Mouse (Mus musculus) B cell, adult 2 months (primary cell): ENCODE data around the gene Aplnr.

Experiments
- DNase-seq, 2 experiments: peaks; one replicate each; pipeline ENCODE4 v3.0.0; 2022

The Aplnr gene

DNA sequence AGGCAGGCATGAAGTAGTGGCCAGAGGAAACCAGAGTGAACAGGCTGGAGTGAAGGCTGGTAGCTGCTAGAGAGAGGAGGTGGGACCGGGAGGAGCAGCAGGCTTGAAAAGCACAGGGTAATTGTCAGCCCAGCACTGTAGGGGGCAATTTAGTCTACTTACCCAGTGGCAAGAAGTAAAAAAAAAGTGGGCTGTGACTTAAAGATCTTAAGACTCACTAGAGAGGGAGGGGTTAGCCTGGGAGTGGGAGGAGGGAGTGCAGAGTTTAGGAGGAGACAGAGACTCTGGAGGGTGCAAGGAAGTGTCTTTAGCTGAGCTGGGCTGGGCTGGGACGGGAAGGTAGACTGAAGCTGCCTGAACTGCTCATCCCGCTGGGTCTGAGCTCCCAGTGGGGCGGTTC lies at the start of gene Aplnr:
Gene Aplnr (plus strand): TSS at position 137 of the 400 bp plus-strand sequence.
- DNase-seq, result no peak

DNA sequence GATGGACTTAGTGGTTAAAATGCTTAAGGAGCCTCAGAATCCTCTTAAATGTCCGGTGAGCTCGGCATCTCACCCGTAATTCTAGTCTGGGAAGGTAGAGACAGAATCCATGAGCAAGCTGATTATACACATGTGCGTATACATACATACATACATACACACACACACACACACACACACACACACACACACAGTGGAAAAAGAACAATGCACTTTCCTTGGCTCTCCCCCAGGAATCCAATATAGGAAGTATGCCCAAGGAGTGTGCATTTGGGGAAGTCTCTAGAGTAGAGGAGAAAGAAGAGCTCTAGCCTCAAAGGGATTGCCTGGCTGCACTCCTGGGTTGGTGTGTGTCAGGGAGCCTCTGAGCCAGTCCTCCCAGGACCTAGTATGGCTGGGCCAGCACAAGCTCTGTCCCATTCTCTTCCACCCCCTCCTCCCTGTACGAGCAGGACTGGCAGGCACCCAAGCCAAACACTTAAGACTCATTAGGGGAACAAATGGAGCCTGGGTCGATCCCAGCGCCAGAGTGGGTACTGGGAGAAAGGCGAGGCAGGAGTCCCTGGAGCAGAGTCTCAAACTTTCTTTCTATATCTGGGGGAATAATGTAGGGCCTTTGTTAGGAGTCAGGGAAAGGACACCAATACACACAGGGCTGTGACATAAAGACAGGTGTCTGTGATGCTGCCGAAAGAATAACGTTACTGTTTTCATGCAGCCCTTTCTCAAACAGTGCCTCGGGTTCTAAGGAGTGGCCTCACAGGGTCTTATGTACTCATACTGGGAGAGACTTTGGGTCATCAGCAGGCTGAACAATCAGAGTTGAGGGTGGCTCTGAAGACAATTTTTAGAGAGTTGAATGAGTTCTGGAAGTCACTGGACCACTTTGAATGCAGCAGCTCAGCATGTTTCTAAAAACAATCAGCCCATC lies 47.0 kb upstream of the Aplnr start:
- DNase-seq, result no peak

DNA sequence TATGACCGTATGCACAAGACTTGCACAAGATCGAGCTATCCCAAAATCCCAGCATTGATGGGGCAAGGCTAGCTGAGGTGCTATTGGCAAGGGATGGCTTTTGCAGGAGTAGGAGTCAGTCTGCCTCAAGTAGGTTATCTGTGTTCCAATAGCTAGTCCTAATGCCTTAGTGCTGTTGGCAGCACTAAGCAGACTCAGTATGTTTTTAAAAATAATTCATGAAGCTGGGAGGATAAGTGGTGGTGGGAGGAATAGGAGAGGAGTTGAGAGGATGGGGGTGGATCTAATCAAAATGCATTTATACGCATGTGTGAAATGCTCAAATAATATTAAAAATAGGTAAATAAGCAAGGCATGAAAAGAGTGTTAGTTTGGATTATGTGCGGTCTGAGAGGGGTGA lies 44.7 kb upstream of the Aplnr start:
- no peak for DNase-seq

DNA sequence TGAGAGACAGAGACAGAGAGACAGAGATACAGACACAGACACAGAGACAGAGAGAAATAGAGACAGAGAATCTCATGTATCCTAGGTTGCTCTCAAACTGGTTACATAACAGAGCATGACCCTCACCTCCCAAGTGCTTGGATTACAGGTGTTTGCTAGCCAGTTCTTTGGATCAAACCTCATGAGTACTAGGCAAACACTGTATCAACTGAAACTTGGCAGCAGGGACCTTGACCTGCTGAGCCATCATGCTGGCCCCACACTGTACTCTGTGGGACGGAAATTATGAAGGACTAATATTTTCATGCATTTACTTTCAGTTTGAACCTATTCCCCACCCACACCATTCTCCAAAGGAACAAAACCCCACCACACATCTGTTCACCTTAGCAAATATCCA lies 42.6 kb upstream of the Aplnr start:
- no peak for DNase-seq

DNA sequence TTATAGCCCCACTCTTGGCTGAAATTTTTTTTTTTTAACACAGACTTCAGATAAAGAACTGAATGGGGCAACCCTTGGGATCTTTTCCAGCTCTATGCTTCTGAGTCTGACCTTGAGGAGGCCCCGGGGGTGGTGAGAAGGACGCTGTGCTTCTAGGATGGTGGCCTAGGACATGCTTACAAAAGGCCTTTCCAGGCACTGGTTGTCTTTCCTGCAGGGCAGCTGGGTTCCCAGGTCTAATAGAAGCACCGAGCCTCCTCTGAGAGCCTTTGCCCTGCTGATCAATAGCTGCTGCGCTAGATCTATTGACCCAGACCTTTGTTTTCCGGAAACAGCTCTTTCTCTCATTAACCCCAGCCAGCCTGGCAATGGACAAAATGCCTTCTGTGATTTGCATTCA lies 40.1 kb upstream of the Aplnr start:
- DNase-seq, result no peak

DNA sequence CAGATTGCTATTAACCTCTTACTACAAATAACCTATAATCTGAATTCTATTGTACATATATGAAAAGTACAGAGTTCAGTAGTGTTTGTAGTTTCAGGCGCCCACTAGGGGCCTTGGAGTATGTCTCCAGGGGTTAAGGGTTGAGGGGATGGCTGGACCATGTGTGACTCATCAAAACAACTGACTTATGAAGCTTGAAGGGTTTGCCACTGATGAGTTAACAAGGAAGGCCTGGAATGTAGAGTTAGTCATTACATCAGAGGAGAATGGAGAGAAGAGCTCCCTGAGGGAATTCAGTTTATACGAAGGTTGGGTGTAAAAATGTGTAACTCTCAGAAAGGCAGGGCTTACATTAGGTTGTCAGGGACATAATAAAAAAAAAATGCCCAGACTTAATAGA lies 38.0 kb upstream of the Aplnr start:
- no peak for DNase-seq

DNA sequence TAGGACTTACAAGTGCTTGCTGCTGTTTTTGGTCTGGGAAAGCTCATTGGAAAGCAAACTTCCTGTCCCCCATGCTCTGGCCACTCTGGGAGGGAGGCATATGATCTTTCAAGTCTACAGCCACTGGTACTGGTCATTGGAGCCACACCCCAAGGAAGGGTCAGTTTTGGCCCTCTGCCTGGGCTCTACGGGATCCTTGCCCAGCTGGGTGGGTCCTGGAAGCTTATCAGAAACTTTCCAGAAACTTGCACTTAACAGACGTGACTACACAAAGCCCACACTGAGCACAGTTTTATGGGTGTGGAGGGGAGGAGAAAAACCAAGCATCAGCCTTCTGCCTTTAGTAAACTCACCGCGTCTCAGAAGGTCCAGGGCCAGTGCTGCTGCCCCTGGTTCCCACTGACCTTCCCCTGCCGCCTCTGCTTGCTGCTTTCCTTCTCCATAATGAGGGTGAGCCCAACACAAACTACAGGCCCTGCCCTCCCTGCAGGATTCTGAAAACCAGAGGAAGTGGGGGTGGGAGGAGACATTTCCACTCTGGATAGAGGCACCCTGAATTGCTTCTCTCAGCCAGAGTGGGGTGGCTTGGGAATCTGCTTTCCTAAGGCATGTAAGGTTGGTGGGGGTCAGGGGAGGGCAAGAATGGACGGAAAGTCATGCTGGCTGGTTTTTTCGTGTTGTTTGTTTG lies 37.1 kb upstream of the Aplnr start:
- DNase-seq, result no peak

DNA sequence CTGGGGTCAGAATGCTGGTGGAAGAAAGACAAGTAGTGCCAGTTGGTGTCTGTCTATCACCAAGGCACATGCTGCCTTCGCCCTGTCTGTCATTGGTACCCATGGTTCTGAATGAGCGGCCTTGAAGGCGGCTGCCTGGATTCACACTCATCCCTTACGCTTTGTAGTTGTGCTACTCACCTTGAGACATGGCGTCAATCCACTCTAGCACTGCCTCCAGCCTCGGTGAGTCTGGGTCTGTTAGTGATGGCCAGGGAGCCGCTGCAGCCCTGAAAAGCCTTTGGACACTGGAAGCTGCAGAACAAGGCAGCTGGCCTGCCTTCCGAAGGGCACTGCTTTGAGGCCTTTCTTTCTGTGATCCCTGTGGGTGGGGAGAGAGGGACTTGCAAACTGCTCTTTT lies 32.8 kb upstream of the Aplnr start:
- no peak for DNase-seq

DNA sequence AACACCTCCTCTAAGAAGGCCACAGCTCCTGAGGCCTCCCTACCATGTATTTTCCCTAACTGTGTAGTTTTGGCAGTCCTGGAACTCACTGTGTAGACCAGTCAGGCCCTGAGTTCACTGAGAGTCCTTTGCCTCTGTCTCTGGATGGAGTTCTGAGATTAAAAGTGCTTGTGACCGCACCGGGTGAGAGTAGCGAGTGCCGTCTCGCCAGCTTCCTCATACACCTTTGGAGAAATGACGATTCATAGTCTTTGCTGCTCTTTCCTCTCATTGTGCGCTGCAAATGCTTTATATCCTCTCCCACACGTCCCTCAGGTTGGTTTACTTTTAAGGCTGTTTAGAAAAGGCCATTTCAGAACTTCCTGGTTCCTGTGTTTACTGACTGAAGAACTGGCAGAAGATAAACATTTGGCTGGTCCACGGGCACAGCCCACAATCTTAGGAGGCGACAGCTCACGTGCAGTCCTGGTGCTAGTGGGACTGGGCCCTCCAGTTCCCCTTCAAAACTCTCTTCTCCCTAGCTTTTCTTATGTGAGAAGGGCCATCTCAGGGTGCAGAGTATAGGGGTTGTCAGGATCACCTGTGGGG lies 30.5 kb upstream of the Aplnr start:
- DNase-seq, result no peak

DNA sequence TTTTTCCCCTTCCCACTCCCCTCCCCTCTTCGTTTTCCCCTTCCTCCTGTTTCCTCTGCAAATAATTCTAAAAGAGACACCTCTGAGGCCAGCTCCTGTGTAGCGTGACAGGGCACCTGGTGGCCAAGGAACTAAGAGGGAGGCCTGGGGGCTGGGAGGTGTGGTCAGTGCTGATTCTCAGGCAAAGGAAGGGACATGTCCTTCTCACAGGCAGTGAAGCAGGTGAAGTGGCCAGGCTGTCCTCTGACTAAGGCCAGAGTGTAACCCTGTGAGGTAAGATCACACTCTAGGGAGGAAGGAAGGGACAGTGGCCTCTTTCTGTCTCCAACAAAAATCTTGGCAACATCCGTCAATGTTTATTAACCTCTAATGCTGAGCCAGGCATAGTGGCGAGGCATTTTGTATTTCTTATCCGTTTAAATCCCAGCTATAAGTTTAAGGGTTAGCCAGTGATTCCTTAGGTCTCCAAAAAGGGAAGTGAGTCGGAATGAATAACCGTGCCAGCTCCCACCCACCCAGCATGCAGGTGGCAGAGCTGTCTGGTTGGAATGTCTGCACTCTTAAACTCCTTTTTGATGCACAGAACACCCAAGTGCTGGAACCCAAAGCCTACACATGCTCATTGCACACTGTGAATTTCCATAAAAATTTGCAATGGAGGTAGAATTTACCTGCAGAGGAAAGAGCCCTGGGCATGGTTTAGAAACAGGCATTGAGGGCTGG lies 29.8 kb upstream of the Aplnr start:
- DNase-seq, result no peak

DNA sequence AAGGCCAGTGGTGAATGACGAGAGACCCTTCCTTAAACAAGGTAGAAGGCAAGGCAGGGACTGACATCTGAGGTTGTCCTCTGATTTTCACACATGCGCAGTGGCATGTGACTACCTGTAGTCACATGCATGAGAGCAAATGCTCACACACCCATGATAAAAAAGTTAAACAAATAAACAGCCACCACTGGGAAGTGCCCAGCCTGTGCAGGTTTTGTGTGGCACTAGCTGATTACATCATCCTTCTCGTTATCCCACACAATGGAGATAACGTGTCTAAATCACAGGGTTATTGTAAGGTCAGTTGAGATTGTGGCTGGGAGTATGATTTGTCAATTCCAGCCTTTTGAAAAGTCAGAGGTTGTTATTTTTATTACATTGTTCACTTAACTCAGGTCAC lies 29.1 kb upstream of the Aplnr start:
- no peak for DNase-seq

DNA sequence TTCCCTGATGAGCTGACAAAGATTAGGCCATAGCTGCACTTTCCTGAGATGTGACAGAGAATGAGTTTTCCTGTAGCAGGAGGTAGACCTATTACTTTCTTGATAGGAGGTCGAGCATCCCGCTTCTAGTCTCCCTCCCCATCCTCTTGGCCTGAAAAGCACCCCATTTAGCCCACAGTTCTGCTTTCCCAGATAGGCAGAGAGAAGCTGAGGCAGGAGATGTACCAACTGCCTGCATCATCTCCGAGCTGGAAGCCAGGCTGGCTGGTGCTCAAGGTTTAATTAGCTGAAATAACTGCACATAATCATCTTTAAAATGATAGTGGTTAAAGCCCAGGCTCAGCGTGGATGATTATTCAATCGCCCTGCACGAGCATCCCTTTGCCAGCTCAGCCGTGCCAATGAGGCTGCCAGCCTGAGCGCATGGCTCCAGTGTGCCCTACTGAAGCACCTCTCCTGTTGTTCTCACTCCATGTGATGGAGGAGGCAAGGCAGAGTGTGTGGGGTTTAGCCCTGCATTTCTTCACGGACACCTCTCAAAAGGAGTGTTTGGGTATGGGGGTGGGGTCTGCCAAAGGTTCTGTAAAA lies 25.6 kb upstream of the Aplnr start:
- DNase-seq, result no peak

DNA sequence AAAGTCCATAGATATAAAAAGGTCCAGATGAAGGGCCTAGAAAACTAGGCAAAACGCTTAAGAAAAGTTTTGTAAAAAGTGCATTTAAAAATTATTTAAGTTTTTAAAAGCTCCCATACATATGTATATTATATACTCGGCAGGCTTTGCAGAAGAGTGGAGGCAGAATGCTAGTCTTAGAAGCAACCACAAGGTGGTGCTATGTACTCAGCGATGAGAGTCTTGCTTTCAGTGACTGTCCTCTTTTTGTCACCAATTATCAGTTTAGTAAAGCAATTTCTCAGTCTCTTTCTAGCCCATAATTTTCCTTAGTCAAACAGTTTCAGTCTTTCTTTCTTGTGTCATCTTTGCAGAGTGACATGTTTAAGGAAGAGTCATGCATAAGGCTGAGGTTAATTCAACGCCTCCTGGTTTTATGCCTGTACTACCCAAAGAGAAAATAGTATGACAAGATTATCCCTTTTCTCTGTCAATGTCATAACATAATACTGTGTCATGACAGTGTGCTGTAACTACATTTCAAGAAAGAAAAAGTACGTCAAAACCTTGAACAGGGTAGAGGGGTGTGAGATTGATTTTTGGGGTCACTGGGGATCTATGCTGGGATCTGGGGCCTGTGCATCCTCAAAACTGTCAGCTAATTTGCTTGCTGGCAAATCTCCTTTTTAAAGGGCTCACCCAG lies 12.7 kb upstream of the Aplnr start:
- peak; percentile 33 to 37 for DNase-seq

DNA sequence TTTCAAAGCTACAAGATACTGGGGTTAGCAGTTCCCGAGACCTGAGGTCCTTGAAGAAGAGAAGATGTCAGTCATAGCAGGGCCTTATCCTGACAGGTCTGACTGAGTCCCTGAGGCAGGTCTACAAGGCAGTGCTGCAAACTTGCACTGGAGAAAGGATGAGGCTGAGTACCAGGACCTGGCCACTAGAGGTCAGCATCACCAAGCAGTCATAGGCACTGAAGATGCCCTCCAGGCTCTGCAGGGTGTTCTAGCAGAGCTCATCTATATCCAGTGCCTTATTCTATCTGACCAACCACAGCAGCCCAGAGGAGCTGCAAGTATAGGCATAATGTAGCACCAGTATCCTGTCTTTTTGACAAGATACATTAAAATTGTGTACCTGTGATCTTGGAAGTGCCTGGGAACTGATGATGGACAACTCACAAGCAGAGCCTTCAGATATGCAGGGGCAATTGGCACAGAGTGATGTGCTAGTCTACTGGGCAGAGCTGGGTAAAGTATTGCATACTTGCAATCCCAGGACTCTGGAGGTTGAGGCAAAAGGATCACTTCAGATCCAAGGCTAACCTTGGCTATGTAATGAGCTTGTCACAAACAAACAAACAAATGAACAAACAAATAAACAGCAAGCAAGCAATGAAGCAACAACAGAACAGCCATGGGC lies 12.0 kb upstream of the Aplnr start:
- DNase-seq, result peak; percentile 41 to 49

DNA sequence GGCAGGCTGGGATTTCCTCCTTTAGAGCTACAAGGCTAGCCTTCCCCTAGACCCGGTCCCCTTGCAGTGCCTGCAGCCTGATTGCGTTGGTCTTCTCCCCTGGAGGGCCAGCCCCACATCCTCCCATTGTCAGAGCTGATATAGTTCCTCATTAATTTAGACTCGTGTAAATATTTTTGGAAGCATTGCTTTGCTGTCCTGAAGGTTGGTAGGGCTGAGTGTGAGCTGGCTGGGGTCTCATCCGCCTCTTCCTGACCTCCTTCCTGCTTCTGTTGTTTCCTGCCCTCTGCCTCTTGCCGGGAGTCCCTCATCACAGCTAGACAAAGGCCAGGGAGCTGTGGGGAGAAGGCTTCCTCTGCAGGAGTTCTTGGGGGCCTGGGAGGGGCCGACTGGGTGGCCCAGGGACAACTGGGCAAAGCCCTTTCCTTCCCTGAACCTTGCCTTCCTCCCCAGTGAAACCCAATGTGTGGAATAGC lies 6.5 kb upstream of the Aplnr start:
- no peak for DNase-seq

DNA sequence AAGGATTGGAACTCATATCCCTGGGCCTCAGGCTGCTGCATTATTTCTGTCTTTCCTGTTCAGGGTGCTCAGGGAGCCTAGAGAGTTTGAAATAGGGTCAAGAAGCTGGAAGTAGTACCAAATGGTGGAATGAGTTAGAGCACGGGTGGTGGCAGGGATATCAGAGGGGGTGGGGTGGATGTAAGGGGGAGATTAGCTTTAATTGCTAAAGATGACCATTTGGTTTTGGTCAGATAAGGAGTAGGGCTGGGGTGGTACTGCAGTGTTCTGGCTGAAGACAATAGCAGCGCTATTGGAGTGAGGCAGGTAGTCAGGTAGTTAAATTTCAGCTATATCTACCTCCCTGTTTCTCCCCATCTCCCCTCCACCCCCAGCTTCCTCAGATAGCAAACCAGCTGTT lies 4.8 kb upstream of the Aplnr start:
- DNase-seq, result no peak

DNA sequence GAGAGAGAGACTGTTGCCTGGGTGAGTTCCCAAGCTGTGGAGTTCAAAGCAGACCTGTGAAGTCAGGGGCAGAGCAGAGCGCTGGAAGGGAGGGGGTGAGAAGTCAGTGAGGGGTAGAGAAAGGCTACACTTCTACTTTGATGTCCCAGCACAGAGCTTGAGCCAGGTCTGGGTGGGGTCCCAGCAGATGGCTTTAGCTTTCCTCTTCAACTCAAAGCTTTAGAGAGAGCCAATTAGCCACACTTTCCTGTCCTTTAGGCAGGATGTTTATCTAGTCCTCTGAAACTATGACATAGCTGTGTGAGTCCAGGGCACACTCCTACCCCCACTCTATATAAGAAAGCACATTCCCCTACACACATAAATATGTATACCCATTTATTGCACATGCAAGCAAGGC lies 4.3 kb upstream of the Aplnr start:
- no peak for DNase-seq

DNA sequence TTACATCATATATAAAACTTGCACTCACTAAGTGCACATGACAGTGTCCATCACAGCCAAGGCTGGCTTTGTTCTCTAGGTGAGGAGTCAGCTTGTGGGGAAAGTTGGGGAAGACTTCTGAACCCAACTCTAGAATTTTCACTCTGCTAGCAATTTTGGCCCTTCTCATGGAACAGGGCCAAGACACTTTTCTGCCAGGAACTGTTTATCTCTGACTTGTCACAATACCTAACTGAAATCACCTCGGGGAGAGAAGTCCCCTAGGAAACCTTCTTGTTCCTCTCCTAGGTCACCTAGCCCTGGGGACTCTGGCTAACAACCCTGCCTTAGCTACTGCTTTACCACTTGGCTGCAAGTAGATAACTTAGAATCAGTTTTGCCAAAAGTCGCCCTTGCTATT lies 3.8 kb upstream of the Aplnr start:
- no peak for DNase-seq

DNA sequence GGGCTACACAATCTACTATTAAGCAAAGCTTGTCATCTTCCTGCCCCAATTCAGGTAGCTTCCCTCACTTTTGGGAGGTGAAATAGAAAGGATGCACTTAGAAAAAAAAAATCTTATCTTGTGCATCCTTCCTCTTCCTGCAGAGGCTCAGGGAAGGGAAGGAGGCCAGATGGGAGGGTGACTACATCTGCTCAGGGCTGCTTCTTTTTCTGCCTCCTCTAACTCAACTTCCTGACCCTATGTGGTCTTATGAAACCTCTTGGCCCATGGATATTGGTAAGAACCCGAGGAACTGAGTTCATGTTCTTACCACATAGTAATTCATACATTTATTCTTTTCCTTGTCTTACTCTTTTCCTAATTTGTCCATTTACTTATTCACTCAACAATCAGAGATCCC lies 926 bp upstream of the Aplnr start:
- DNase-seq, result no peak

DNA sequence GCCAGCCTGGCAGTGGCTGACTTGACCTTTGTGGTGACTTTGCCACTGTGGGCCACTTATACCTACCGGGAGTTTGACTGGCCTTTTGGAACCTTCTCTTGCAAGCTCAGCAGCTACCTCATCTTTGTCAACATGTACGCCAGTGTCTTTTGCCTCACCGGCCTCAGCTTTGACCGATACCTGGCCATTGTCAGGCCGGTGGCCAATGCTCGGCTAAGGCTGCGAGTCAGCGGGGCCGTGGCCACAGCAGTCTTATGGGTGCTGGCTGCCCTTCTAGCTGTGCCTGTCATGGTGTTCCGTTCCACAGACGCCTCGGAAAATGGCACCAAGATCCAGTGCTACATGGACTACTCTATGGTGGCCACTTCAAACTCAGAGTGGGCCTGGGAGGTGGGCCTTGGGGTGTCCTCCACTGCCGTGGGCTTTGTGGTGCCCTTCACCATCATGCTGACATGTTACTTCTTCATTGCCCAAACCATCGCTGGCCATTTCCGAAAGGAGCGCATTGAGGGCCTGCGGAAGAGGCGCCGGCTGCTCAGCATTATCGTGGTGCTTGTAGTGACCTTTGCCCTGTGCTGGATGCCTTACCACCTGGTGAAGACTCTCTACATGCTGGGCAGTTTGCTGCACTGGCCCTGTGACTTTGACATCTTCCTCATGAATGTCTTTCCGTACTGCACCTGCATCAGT lies 951 bp downstream of the Aplnr start:
- DNase-seq, result no peak

DNA sequence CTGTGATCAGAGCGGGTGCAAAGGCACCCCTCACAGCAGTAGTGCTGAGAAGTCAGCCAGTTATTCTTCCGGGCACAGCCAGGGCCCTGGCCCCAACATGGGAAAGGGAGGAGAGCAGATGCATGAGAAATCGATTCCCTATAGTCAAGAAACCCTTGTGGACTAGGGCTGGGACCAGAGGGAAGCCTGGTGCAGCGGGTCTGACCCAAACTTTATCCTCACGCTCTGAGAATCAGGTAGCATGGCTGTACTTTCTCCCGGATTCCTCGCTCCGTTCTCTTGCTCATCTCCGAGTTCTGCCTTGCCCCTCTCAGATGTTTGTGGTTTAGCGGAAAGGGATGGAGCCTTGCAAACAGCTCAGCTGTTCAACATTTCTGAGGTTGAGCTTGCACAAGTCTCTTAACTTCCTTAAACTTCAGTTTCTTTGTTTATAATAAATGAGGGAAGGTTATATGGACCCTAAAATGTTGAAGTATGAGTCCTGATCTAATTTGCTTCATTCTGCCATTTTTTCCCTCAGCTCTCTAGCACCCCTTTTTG lies 1.6 kb downstream of the Aplnr start:
- no peak for DNase-seq
